Mouse (Mus musculus): Measurements from ENCODE around the gene Olfr911-ps1.

Olfr911-ps1 gene

DNA sequence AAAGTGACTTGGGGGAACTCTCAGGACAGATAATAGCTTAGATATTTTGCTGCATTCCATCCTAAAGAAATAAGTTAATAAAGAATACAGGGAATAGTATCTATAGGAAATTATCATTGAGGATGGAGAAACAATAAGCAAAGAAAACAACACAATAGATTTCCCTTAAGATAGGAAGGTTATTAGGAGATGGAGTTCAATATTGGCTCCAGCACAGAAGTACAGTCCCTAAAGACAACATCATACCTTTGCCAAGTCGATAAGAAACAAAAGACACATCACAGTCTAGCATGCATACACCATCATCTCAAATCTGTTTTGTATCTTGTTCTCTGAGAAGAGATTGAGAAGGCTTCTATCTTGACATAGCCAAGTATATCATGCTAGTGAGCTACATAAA is at the start of gene Olfr911-ps1:
Olfr911-ps1 (plus strand) TSS at position 301 of the 400 bp plus-strand sequence.
- DNase-seq (ENCODE audit: low read depth, low spot score): no peak

- no peak for DNase-seq (ENCODE audit: low read depth, low spot score)
Measured at GRCm38 (mm10) chr9:38486785-38487184, 34.6 kb upstream of the Olfr911-ps1 start, which contains the start of gene Olfr906. Olfr906 (plus strand) TSS chr9:38487085.

- no peak for DNase-seq (ENCODE audit: low read depth, low spot score)
Measured at GRCm38 (mm10) chr9:38495501-38495900, 25.9 kb upstream of the Olfr911-ps1 start, which contains the start of gene Olfr907. Olfr907 (plus strand) TSS chr9:38495801.

DNA sequence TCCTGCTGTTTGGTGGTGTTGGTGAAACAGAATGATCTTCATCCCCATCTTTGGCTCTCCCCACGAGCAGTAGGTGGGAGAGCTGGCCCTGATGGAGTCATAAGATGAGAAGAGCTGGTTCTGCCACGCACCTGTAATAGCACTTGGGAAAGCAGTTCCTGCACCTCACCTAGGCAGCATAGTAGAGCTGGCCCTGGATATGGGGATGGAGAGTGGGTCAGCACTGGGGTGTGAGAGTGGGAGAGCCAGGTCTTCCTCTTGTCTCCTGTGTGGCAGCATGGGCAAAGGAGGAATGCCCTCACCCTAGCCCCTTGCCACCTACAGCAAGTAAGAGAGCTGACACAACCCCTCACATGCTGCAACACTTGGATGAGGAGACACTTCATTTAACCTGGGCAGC is 9.0 kb upstream of the Olfr911-ps1 start:
- DNase-seq (ENCODE audit: low read depth, low spot score): no peak

DNA sequence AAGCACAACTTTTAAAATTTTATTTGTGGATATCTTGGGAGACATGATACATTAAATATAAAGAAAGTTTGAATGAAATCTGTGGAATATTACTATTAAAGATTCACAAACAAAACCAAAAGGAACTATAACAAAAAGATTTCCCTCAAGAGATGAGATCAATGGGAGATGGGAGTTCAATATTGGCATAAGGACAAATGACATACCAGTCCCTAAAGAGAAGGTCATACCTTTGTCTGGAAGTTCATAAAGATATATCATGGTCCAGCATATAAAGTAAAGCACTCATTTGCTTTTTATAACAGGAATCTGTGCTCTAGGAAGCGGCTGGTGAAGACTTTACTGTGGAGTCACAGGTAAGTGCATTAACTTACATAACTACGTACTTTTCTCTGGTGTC is 16.2 kb downstream of the Olfr911-ps1 start, which contains the start of gene Olfr910:
Olfr910 (plus strand) TSS at position 301 of the 400 bp plus-strand sequence.
- no peak for DNase-seq (ENCODE audit: low read depth, low spot score)
